Mouse (Mus musculus): ENCODE results near the gene Wdr83os.
"Not testable (repeated sequence)": the region's sequence is repeated elsewhere in the genome, so short reads cannot be mapped to it uniquely, and the experiment has no call there.

Wdr83os gene

DNA sequence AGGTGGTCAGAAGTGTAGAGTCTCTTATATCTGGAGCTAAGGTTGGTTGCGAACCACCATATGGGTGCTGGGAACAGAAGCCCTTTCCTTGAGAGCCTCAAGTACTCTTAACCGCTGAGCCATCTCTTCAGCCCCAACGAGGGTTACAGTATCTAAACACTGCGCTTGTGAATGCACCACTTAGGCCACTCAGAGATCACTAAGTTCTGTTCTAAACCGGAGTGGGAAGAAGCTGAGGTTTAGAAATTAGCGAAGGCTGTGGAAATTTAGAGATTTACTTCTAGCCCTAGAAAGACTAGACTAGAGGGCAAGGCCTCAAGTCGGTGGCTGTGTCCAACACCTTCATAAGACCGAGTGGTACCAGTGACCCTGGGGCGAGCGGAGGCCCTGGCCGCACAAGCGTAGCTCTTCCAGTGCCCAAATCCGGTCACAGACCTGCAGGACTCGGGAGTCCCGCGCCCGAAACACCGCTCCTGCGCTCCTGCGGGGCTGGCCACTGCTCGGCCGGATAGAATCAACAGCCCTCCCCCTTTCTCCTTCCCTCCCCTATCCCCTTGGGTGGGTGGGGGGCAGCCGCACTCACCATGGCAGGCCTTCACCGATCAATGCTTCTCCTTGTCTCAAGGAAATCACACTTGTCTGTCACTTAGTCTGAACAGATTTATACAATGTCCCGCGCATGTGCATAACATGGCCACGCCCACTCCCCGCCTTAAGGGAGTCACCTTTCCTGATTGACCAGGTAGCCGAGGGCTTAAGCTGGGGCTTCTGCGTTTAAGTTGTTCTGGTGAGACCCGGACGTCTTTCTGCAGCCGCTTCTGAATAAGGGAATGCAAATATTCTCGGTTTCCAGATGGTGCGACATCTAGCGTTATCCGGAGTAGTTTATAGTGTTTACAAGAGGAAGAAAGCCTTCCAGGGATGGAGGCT lies 38.8 kb downstream of the Wdr83os start:
- in situ Hi-C loops (cut with MseI, MboI), result no loop called here

DNA sequence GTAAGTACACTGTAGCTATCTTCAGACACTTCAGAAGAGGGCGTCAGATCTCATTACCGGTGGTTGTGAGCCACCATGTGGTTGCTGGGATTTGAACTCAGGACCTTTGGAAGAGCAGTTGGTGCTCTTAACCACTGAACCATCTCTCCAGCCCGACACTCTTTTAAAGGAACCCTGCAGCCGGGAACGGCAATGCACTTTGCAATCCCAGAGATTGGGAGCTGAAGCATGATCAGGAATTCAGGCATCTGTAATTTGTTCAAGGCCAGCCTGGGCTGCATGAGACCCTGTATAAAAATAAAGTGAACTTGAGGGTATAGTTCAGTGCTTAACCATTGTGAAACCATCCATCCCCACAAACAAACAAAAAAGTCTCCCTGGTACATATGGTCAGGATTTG lies 39.7 kb downstream of the Wdr83os start:
- in situ Hi-C loops (cut with MseI, MboI), result not testable (repeated sequence)

DNA sequence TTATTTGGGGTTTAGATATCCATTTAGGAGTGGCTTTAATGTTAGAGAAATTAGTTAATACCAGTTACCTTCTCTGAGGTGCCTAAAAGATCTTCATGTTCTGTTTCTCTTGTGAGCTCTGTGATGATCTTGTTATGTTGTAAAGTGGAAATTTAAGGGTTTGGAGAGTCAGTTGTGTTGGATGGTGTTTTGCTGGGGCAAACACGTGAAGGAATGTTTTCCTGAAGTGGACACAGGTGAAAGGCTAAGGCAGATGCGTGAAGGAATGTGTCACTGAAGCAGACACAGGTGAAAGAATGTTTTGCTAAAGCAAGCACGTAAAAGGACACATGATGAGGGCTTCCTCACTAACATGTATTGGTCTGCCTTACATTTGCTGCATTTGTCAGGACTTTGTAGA lies 42.5 kb downstream of the Wdr83os start, which contains the start of gene Zfp791:
TSS of gene Zfp791 (minus strand) at position 101 of the 400 bp plus-strand sequence.
- in situ Hi-C loops (cut with MseI, MboI), result no loop called here

DNA sequence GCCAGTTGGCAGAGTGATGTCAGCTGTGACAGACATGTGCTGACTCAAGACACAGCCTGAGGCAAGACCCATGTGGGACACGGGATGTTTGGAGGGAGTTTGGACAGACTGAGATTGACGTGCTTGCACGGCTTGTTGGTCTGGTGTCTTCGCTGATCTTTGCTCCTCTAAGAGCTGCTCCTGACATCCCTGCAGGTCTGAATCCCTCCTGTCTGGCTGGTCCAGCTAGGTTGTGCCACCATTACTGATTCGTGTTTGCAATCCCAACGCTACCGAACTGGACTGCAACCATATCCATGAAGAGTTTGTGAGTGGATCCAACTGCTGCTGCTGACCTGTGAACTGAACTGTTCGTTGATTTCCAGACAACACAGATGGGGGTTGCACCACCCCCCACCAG lies 43.2 kb downstream of the Wdr83os start:
- in situ Hi-C loops (cut with MseI, MboI), result no loop called here
